Mouse (Mus musculus): ENCODE results near the gene Cfap99.

DNA sequence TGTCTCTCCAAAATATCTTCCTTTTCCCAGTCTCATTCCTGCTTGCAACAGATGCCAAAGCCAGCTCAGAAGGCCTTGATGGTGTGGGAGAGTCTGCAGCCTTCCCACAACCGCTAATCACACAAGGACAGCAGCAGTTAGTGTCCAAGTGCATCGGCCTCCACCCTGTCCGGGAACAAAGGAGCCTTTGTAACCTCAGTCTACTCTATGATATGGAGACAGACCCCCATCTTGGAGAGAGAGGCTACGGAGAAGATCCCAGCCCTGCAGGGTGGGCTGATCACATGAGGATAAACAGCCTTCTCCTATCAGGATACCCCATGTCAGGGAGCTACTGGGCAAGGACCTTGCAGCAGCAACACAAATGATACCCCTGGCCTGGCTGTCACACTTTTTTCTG is 36.6 kb upstream of the Cfap99 start:
- TF ChIP-seq CTCF (IDR thresholded peaks at IDR 0.05 in 2 of 3, conservative IDR thresholded peaks at IDR 0.05 in 1 of 3; ENCODE audit: control insufficient read depth in 1 of 3, insufficient read depth in 1 of 3, low read depth in 2 of 3, low read length in 3 of 3, poor library complexity in 1 of 3, severe bottlenecking in 1 of 3) (no peak), SIN3A (IDR thresholded peaks at IDR 0.05; ENCODE audit: low read length) (no peak), USF1 (IDR thresholded peaks at IDR 0.05; ENCODE audit: low read depth, low read length) (no peak), ZC3H11A (IDR thresholded peaks at IDR 0.05; ENCODE audit: low read depth, low read length) (no peak), GATA1 (IDR thresholded peaks at IDR 0.05; ENCODE audit: low read depth, low read length) (no peak), MAFK (IDR thresholded peaks at IDR 0.05; ENCODE audit: borderline replicate concordance, low read depth, low read length) (no peak), RAD21 (IDR thresholded peaks at IDR 0.05; ENCODE audit: low read depth, low read length) (no peak), POLR2A (IDR thresholded peaks at IDR 0.05; ENCODE audit: control insufficient read depth in 1 of 2, insufficient read depth in 1 of 2, low read depth in 1 of 2, low read length in 2 of 2, poor library complexity in 1 of 2) (no peak), E2F4 (IDR thresholded peaks at IDR 0.05; ENCODE audit: borderline replicate concordance, low read depth, low read length) (no peak), POLR2AphosphoS2 (IDR thresholded peaks at IDR 0.05; ENCODE audit: low read length) (no peak), SMC3 (IDR thresholded peaks at IDR 0.05; ENCODE audit: low read depth, low read length) (no peak), CHD1 (IDR thresholded peaks at IDR 0.05; ENCODE audit: low read depth, low read length) (no peak)
